Mouse (Mus musculus) heart, embryonic 12.5 days (tissue): ENCODE measurements at regions not wholly inside any gene's neighbourhood (a gene's known extent, or its start where the extent isn't known, plus 50 kb on each side); places are given as distances from the start of the nearest gene placed in this dataset.

Source experiments
- ATAC-seq: fragments of 200-750 bp; cut with Nextera tagmentation; 2 replicates; pipeline ENCODE4 v1.8.0; 2017; ENCODE audit warnings: moderate TSS enrichment, moderate library complexity; ENCODE audit not compliant: insufficient number of reproducible peaks, low FRiP score
- H3K27ac ChIP-seq: fragments of 300-500 bp; sonication (generic); 2 replicates; pipeline ENCODE4 v1.5.1; 2016; ENCODE audit warnings: mild to moderate bottlenecking, moderate library complexity; ENCODE audit not compliant: poor library complexity, severe bottlenecking
- H3K27me3 ChIP-seq: fragments of 300-500 bp; sonication (generic); replicated peaks from 2 replicates; pipeline ENCODE4 v1.6.1; 2016; ENCODE audit warnings: mild to moderate bottlenecking, moderate library complexity
- H3K36me3 ChIP-seq: fragments of 300-500 bp; sonication (generic); 2 replicates; pipeline ENCODE4 v1.6.1; 2016; ENCODE audit warnings: mild to moderate bottlenecking, moderate library complexity
- H3K4me1 ChIP-seq: fragments of 300-500 bp; sonication (generic); replicated peaks from 2 replicates; pipeline ENCODE4 v1.6.1; 2016; ENCODE audit warnings: mild to moderate bottlenecking
- H3K4me2 ChIP-seq: fragments of 300-500 bp; sonication (generic); 2 replicates; pipeline ENCODE4 v1.6.1; 2016; ENCODE audit warnings: mild to moderate bottlenecking, moderate library complexity
- H3K4me3 ChIP-seq: fragments of 300-500 bp; sonication (generic); 2 replicates; pipeline ENCODE4 v1.5.1; 2016; ENCODE audit warnings: mild to moderate bottlenecking
- H3K9ac ChIP-seq: fragments of 300-500 bp; sonication (generic); 2 replicates; pipeline ENCODE4 v1.6.1; 2016; ENCODE audit warnings: mild to moderate bottlenecking, moderate library complexity
- H3K9me3 ChIP-seq: fragments of 300-500 bp; sonication (generic); replicated peaks from 2 replicates; pipeline ENCODE4 v1.6.1; 2016; ENCODE audit warnings: mild to moderate bottlenecking, moderate library complexity
- WGBS: fragments of 180-500 bp; shearing (Covaris S2); methylation state at CpG from one replicate; pipeline ENCODE4 v1.1.7; 2016; 5-methylcytosine and 5-hydroxymethylcytosine counted together

GRCm38 (mm10) chr15:60630756-60631402 is 222.7 kb downstream of the Fam84b start:
- Histone ChIP-seq H3K4me3 (no peak overlapping the region), H3K27ac (no peak overlapping the region), H3K4me2 (no peak overlapping the region), H3K9ac (no peak overlapping the region), H3K9me3 (no peaks in the 10 kb centered on the region), H3K27me3 (no peaks in the 10 kb centered on the region), H3K4me1 (no peaks in the 10 kb centered on the region), H3K36me3 (no peaks in the 10 kb centered on the region)
- ATAC-seq = no peak
- 82% methylated on average over 7 of the region's 7 CpGs for WGBS

- Histone ChIP-seq H3K9me3 (no peaks in the 10 kb centered on the region), H3K4me2 (no peak overlapping the region), H3K4me1 (no peaks in the 10 kb centered on the region), H3K36me3 (no peaks in the 10 kb centered on the region), H3K9ac (no peak overlapping the region), H3K27me3 (no peaks in the 10 kb centered on the region), H3K27ac (no peak overlapping the region), H3K4me3 (no peak overlapping the region)
- WGBS = 73% methylated on average over 2 of the region's 2 CpGs
- ATAC-seq = no peak
Measured at GRCm38 (mm10) chr15:60618801-60619200, 234.8 kb downstream of the Fam84b start.

- H3K9ac ChIP-seq = no peak overlapping the region
- no peak overlapping the region for H3K4me2 ChIP-seq
- no peaks in the 10 kb centered on the region for H3K9me3 ChIP-seq
- no peak for ATAC-seq
- WGBS = 48% methylated on average over 2 of the region's 2 CpGs
- H3K4me1 ChIP-seq = no peaks in the 10 kb centered on the region
- no peaks in the 10 kb centered on the region for H3K27me3 ChIP-seq
- no peak overlapping the region for H3K27ac ChIP-seq
- no peaks in the 10 kb centered on the region for H3K36me3 ChIP-seq
- H3K4me3 ChIP-seq = no peak overlapping the region
Measured at GRCm38 (mm10) chr15:60617371-60617770, 236.2 kb downstream of the Fam84b start.

GRCm38 (mm10) chr15:60601885-60602284 is 251.7 kb downstream of the Fam84b start:
- no peaks in the 10 kb centered on the region; the same call in 1 of the 2 replicates for H3K9me3 ChIP-seq
- H3K27ac ChIP-seq = no peak overlapping the region
- no peak overlapping the region for H3K4me2 ChIP-seq
- no peak overlapping the region for H3K9ac ChIP-seq
- H3K4me3 ChIP-seq = no peak overlapping the region
- ATAC-seq = no peak
- no peaks in the 10 kb centered on the region for H3K4me1 ChIP-seq
- no peaks in the 10 kb centered on the region for H3K27me3 ChIP-seq
- H3K36me3 ChIP-seq = no peaks in the 10 kb centered on the region

GRCm38 (mm10) chr15:60577084-60577483 is 276.5 kb downstream of the Fam84b start:
- no peak overlapping the region for H3K4me2 ChIP-seq
- H3K27ac ChIP-seq = no peak overlapping the region
- no peak overlapping the region for H3K4me3 ChIP-seq
- no peaks in the 10 kb centered on the region for H3K4me1 ChIP-seq
- H3K27me3 ChIP-seq = no peaks in the 10 kb centered on the region
- no peaks in the 10 kb centered on the region for H3K36me3 ChIP-seq
- ATAC-seq = no peak
- H3K9ac ChIP-seq = no peak overlapping the region
- no peaks in the 10 kb centered on the region for H3K9me3 ChIP-seq
- WGBS = 75% methylated on average over 5 of the region's 5 CpGs

GRCm38 (mm10) chr15:60566267-60566666 is 287.3 kb downstream of the Fam84b start:
- Histone ChIP-seq H3K9ac (no peak overlapping the region), H3K27ac (no peak overlapping the region), H3K9me3 (no peaks in the 10 kb centered on the region), H3K36me3 (no peaks in the 10 kb centered on the region), H3K4me1 (no peaks in the 10 kb centered on the region), H3K27me3 (no peaks in the 10 kb centered on the region), H3K4me3 (no peak overlapping the region), H3K4me2 (no peak overlapping the region)
- no peak for ATAC-seq
- WGBS = 83% methylated on average over 3 of the region's 3 CpGs

- 57% methylated on average over 2 of the region's 2 CpGs for WGBS
- no peak for ATAC-seq
- H3K9ac ChIP-seq = no peak overlapping the region
Measured at GRCm38 (mm10) chr15:60565017-60565416, 288.6 kb downstream of the Fam84b start.

GRCm38 (mm10) chr15:60560641-60561040 is 292.9 kb downstream of the Fam84b start:
- H3K9me3 ChIP-seq = peaks cover 4% of the 10 kb centered on the region; the same call in 1 of the 2 replicates
- no peak overlapping the region for H3K4me3 ChIP-seq
- no peak overlapping the region for H3K4me2 ChIP-seq
- no peaks in the 10 kb centered on the region for H3K27me3 ChIP-seq
- H3K36me3 ChIP-seq = no peaks in the 10 kb centered on the region
- no peak for ATAC-seq
- no peak overlapping the region for H3K9ac ChIP-seq
- no peak overlapping the region for H3K27ac ChIP-seq
- no peaks in the 10 kb centered on the region for H3K4me1 ChIP-seq
- 74% methylated on average over 1 of the region's 1 CpGs for WGBS

More at GRCm38 (mm10) chr15:60565017-60565416, 288.6 kb downstream of the Fam84b start:
- Histone ChIP-seq H3K4me3 (no peak overlapping the region), H3K4me1 (no peaks in the 10 kb centered on the region), H3K27ac (no peak overlapping the region), H3K27me3 (no peaks in the 10 kb centered on the region), H3K4me2 (no peak overlapping the region), H3K36me3 (no peaks in the 10 kb centered on the region), H3K9me3 (no peaks in the 10 kb centered on the region)

GRCm38 (mm10) chr15:60555691-60556090 is 297.9 kb downstream of the Fam84b start:
- H3K9ac ChIP-seq = no peak overlapping the region
- WGBS = 73% methylated on average over 2 of the region's 2 CpGs

GRCm38 (mm10) chr15:60554587-60554986 is 299.0 kb downstream of the Fam84b start:
- no peaks in the 10 kb centered on the region for H3K4me1 ChIP-seq
- no peak overlapping the region for H3K27ac ChIP-seq
- H3K4me3 ChIP-seq = no peak overlapping the region
- WGBS = 50% methylated on average over 1 of the region's 1 CpGs
- no peaks in the 10 kb centered on the region for H3K27me3 ChIP-seq
- no peak overlapping the region for H3K9ac ChIP-seq
- H3K4me2 ChIP-seq = no peak overlapping the region
- ATAC-seq = no peak
- H3K36me3 ChIP-seq = no peaks in the 10 kb centered on the region
- peaks cover 4% of the 10 kb centered on the region; the same call in 1 of the 2 replicates for H3K9me3 ChIP-seq

More at GRCm38 (mm10) chr15:60555691-60556090, 297.9 kb downstream of the Fam84b start:
- no peak overlapping the region for H3K27ac ChIP-seq
- no peaks in the 10 kb centered on the region for H3K4me1 ChIP-seq
- no peak overlapping the region for H3K4me2 ChIP-seq
- H3K9me3 ChIP-seq = peaks cover 4% of the 10 kb centered on the region; the same call in 1 of the 2 replicates
- no peak overlapping the region for H3K4me3 ChIP-seq
- ATAC-seq = no peak
- H3K36me3 ChIP-seq = no peaks in the 10 kb centered on the region
- no peaks in the 10 kb centered on the region for H3K27me3 ChIP-seq

GRCm38 (mm10) chr15:60548045-60548444 is 305.5 kb downstream of the Fam84b start:
- Histone ChIP-seq H3K4me1 (no peaks in the 10 kb centered on the region), H3K36me3 (no peaks in the 10 kb centered on the region), H3K27ac (no peak overlapping the region), H3K4me3 (no peak overlapping the region), H3K9me3 (no peaks in the 10 kb centered on the region), H3K4me2 (no peak overlapping the region), H3K27me3 (no peaks in the 10 kb centered on the region), H3K9ac (no peak overlapping the region)
- WGBS = 62% methylated on average over 7 of the region's 7 CpGs
- no peak for ATAC-seq

GRCm38 (mm10) chr15:60537191-60537590 is 316.4 kb downstream of the Fam84b start:
- no peak overlapping the region for H3K4me2 ChIP-seq
- no peaks in the 10 kb centered on the region for H3K36me3 ChIP-seq
- WGBS = 71% methylated on average over 4 of the region's 4 CpGs
- no peak overlapping the region for H3K4me3 ChIP-seq
- H3K9me3 ChIP-seq = no peaks in the 10 kb centered on the region
- no peak overlapping the region for H3K9ac ChIP-seq
- no peaks in the 10 kb centered on the region for H3K27me3 ChIP-seq
- no peaks in the 10 kb centered on the region for H3K4me1 ChIP-seq
- H3K27ac ChIP-seq = no peak overlapping the region
- ATAC-seq = no peak
